Mouse (Mus musculus): ENCODE results near the gene Ss18l2. TPM values are rescaled to one million over a fixed set of nuclear protein-coding genes. Genes with fewer than 3 reads are reported as not detected.
A peak's percentile ranks its signal among the peaks of the same experiment; 100 is the strongest.

The Ss18l2 gene
- 107 and 114 TPM in 2 replicates for polyA plus RNA-seq (2015; fragmentation: Nextera tagmentation; extraction: Ambion mirVana)

GRCm38 (mm10) chr9:121709898-121710583 is at the start of gene Ss18l2:
Gene Ss18l2 (plus strand): TSS chr9:121710329.
- ATAC-seq (ENCODE audit: low FRiP score, low TSS enrichment): peak; percentile 95
- Histone ChIP-seq H3K9ac (replicated peaks; ENCODE audit: low read length) (peak within 1 kb of the TSS; percentile 92), H3K36me3 (ENCODE audit: insufficient read depth, low read length) (peaks cover 13% of the 10 kb centered on the region; the same call in 1 of the 2 replicates), H3K27me3 (ENCODE audit: insufficient read depth, low read length) (no peaks in the 10 kb centered on the region), H3K4me3 (ENCODE audit: low read length) (peak within 1 kb of the TSS; percentile 87), H3K27ac (ENCODE audit: low read length) (peak within 1 kb of the TSS; percentile 95), H3K4me1 (ENCODE audit: insufficient read depth, low read length) (peaks cover 44% of the 10 kb centered on the region), H3K9me3 (ENCODE audit: low read length) (no peaks in the 10 kb centered on the region), H3K4me2 (replicated peaks; ENCODE audit: low read depth, low read length) (peak within 1 kb of the TSS; percentile 80)
- 4% methylated on average over 37 of the region's 37 CpGs for WGBS

GRCm38 (mm10) chr9:121663467-121663866 is 46.7 kb upstream of the Ss18l2 start:
- H3K27ac ChIP-seq (ENCODE audit: low read length): no peak overlapping the region
- peaks cover 15% of the 10 kb centered on the region for H3K27me3 ChIP-seq (ENCODE audit: insufficient read depth, low read length)
- 80% methylated on average over 6 of the region's 6 CpGs for WGBS
- H3K4me2 ChIP-seq (replicated peaks; ENCODE audit: low read depth, low read length): no peak overlapping the region
- no peaks in the 10 kb centered on the region for H3K9me3 ChIP-seq (ENCODE audit: low read length)
- H3K4me3 ChIP-seq (ENCODE audit: low read length): no peak overlapping the region
- no peak overlapping the region for H3K9ac ChIP-seq (replicated peaks; ENCODE audit: low read length)
- 0 out of 2 replicates have a peak, but pooled peaks cover 4% of the 10 kb centered on the region for H3K4me1 ChIP-seq (ENCODE audit: insufficient read depth, low read length)
- no peaks in the 10 kb centered on the region for H3K36me3 ChIP-seq (ENCODE audit: insufficient read depth, low read length)
- ATAC-seq (ENCODE audit: low FRiP score, low TSS enrichment): no peak

- Histone ChIP-seq H3K4me3 (ENCODE audit: low read length) (no peak overlapping the region), H3K36me3 (ENCODE audit: insufficient read depth, low read length) (no peaks in the 10 kb centered on the region), H3K4me1 (ENCODE audit: insufficient read depth, low read length) (peaks cover 4% of the 10 kb centered on the region; the same call in 1 of the 2 replicates), H3K4me2 (replicated peaks; ENCODE audit: low read depth, low read length) (no peak overlapping the region), H3K27ac (ENCODE audit: low read length) (no peak overlapping the region), H3K27me3 (ENCODE audit: insufficient read depth, low read length) (peaks cover 21% of the 10 kb centered on the region), H3K9me3 (ENCODE audit: low read length) (no peaks in the 10 kb centered on the region), H3K9ac (replicated peaks; ENCODE audit: low read length) (no peak overlapping the region)
- WGBS: 87% methylated on average over 5 of the region's 5 CpGs
- no peak for ATAC-seq (ENCODE audit: low FRiP score, low TSS enrichment)
Measured at GRCm38 (mm10) chr9:121664104-121664503, 46.0 kb upstream of the Ss18l2 start.

- no peak overlapping the region for H3K27ac ChIP-seq (ENCODE audit: low read length)
- H3K36me3 ChIP-seq (ENCODE audit: insufficient read depth, low read length): no peaks in the 10 kb centered on the region
- no peak for ATAC-seq (ENCODE audit: low FRiP score, low TSS enrichment)
- H3K9ac ChIP-seq (replicated peaks; ENCODE audit: low read length): no peak overlapping the region
- H3K4me2 ChIP-seq (replicated peaks; ENCODE audit: low read depth, low read length): no peak overlapping the region
- WGBS: 57% methylated on average over 16 of the region's 16 CpGs
- H3K4me3 ChIP-seq (ENCODE audit: low read length): no peak overlapping the region
- H3K9me3 ChIP-seq (ENCODE audit: low read length): no peaks in the 10 kb centered on the region
- H3K4me1 ChIP-seq (ENCODE audit: insufficient read depth, low read length): peaks cover 7% of the 10 kb centered on the region; the same call in 1 of the 2 replicates
- peaks cover 40% of the 10 kb centered on the region for H3K27me3 ChIP-seq (ENCODE audit: insufficient read depth, low read length)
Measured at GRCm38 (mm10) chr9:121666957-121667630, 43.0 kb upstream of the Ss18l2 start.

- peaks cover 10% of the 10 kb centered on the region for H3K4me1 ChIP-seq (ENCODE audit: insufficient read depth, low read length)
- no peak overlapping the region for H3K27ac ChIP-seq (ENCODE audit: low read length)
- H3K4me3 ChIP-seq (ENCODE audit: low read length): no peak overlapping the region
- H3K9me3 ChIP-seq (ENCODE audit: low read length): no peaks in the 10 kb centered on the region
- H3K4me2 ChIP-seq (replicated peaks; ENCODE audit: low read depth, low read length): no peak overlapping the region
- H3K27me3 ChIP-seq (ENCODE audit: insufficient read depth, low read length): peaks cover 40% of the 10 kb centered on the region
- no peak for ATAC-seq (ENCODE audit: low FRiP score, low TSS enrichment)
- H3K9ac ChIP-seq (replicated peaks; ENCODE audit: low read length): no peak overlapping the region
- 74% methylated on average over 11 of the region's 11 CpGs for WGBS
- no peaks in the 10 kb centered on the region for H3K36me3 ChIP-seq (ENCODE audit: insufficient read depth, low read length)
Measured at GRCm38 (mm10) chr9:121667822-121668221, 42.3 kb upstream of the Ss18l2 start.

GRCm38 (mm10) chr9:121669348-121669791 is 40.8 kb upstream of the Ss18l2 start:
- Histone ChIP-seq H3K27me3 (ENCODE audit: insufficient read depth, low read length) (peaks cover 40% of the 10 kb centered on the region), H3K36me3 (ENCODE audit: insufficient read depth, low read length) (no peaks in the 10 kb centered on the region), H3K27ac (ENCODE audit: low read length) (no peak overlapping the region), H3K9ac (replicated peaks; ENCODE audit: low read length) (peak overlapping the region; percentile 51), H3K4me2 (replicated peaks; ENCODE audit: low read depth, low read length) (peak overlapping the region; percentile 58), H3K4me1 (ENCODE audit: insufficient read depth, low read length) (peaks cover 10% of the 10 kb centered on the region), H3K9me3 (ENCODE audit: low read length) (no peaks in the 10 kb centered on the region), H3K4me3 (ENCODE audit: low read length) (peak overlapping the region; percentile 40)
- under 1% methylated on average over 28 of the region's 28 CpGs for WGBS
- peak; percentile 77 for ATAC-seq (ENCODE audit: low FRiP score, low TSS enrichment)

GRCm38 (mm10) chr9:121671300-121671699 is 38.8 kb upstream of the Ss18l2 start:
- H3K4me2 ChIP-seq (replicated peaks; ENCODE audit: low read depth, low read length): no peak overlapping the region
- no peak overlapping the region for H3K27ac ChIP-seq (ENCODE audit: low read length)
- no peaks in the 10 kb centered on the region for H3K9me3 ChIP-seq (ENCODE audit: low read length)
- H3K4me1 ChIP-seq (ENCODE audit: insufficient read depth, low read length): peaks cover 10% of the 10 kb centered on the region
- no peak overlapping the region for H3K9ac ChIP-seq (replicated peaks; ENCODE audit: low read length)
- no peaks in the 10 kb centered on the region for H3K36me3 ChIP-seq (ENCODE audit: insufficient read depth, low read length)
- WGBS: 26% methylated on average over 7 of the region's 7 CpGs
- H3K27me3 ChIP-seq (ENCODE audit: insufficient read depth, low read length): peaks cover 36% of the 10 kb centered on the region
- H3K4me3 ChIP-seq (ENCODE audit: low read length): no peak overlapping the region
- ATAC-seq (ENCODE audit: low FRiP score, low TSS enrichment): no peak

GRCm38 (mm10) chr9:121672311-121672710 is 37.8 kb upstream of the Ss18l2 start:
- H3K36me3 ChIP-seq (ENCODE audit: insufficient read depth, low read length): no peaks in the 10 kb centered on the region
- peaks cover 36% of the 10 kb centered on the region for H3K27me3 ChIP-seq (ENCODE audit: insufficient read depth, low read length)
- no peak overlapping the region for H3K4me3 ChIP-seq (ENCODE audit: low read length)
- H3K9ac ChIP-seq (replicated peaks; ENCODE audit: low read length): no peak overlapping the region
- H3K4me1 ChIP-seq (ENCODE audit: insufficient read depth, low read length): peaks cover 11% of the 10 kb centered on the region
- no peak overlapping the region for H3K27ac ChIP-seq (ENCODE audit: low read length)
- WGBS: 53% methylated on average over 5 of the region's 5 CpGs
- no peak for ATAC-seq (ENCODE audit: low FRiP score, low TSS enrichment)
- no peaks in the 10 kb centered on the region for H3K9me3 ChIP-seq (ENCODE audit: low read length)
- H3K4me2 ChIP-seq (replicated peaks; ENCODE audit: low read depth, low read length): no peak overlapping the region

GRCm38 (mm10) chr9:121673716-121674115 is 36.4 kb upstream of the Ss18l2 start:
- H3K9ac ChIP-seq (replicated peaks; ENCODE audit: low read length): no peak overlapping the region
- H3K4me1 ChIP-seq (ENCODE audit: insufficient read depth, low read length): peaks cover 13% of the 10 kb centered on the region
- no peak for ATAC-seq (ENCODE audit: low FRiP score, low TSS enrichment)
- 82% methylated on average over 5 of the region's 5 CpGs for WGBS
- H3K36me3 ChIP-seq (ENCODE audit: insufficient read depth, low read length): no peaks in the 10 kb centered on the region
- no peaks in the 10 kb centered on the region for H3K9me3 ChIP-seq (ENCODE audit: low read length)
- no peak overlapping the region for H3K4me2 ChIP-seq (replicated peaks; ENCODE audit: low read depth, low read length)
- H3K4me3 ChIP-seq (ENCODE audit: low read length): no peak overlapping the region
- H3K27ac ChIP-seq (ENCODE audit: low read length): no peak overlapping the region
- H3K27me3 ChIP-seq (ENCODE audit: insufficient read depth, low read length): peaks cover 22% of the 10 kb centered on the region

GRCm38 (mm10) chr9:121675011-121675410 is 35.1 kb upstream of the Ss18l2 start:
- WGBS: 53% methylated on average over 9 of the region's 9 CpGs
- Histone ChIP-seq H3K36me3 (ENCODE audit: insufficient read depth, low read length) (no peaks in the 10 kb centered on the region), H3K9ac (replicated peaks; ENCODE audit: low read length) (no peak overlapping the region), H3K27me3 (ENCODE audit: insufficient read depth, low read length) (peaks cover 11% of the 10 kb centered on the region), H3K4me1 (ENCODE audit: insufficient read depth, low read length) (peaks cover 10% of the 10 kb centered on the region), H3K27ac (ENCODE audit: low read length) (no peak overlapping the region), H3K4me2 (replicated peaks; ENCODE audit: low read depth, low read length) (no peak overlapping the region), H3K9me3 (ENCODE audit: low read length) (no peaks in the 10 kb centered on the region), H3K4me3 (ENCODE audit: low read length) (no peak overlapping the region)
- no peak for ATAC-seq (ENCODE audit: low FRiP score, low TSS enrichment)

Data from kidney, embryonic 16.5 days (tissue).